Mouse (Mus musculus): ENCODE results near the gene Cpne4. TPM values are rescaled to one million over a fixed set of nuclear protein-coding genes. Genes with fewer than 3 reads are reported as not detected.

Gene Cpne4
- polyA plus RNA-seq, 1 experiment from 2014 or later = 0.05 TPM

DNA sequence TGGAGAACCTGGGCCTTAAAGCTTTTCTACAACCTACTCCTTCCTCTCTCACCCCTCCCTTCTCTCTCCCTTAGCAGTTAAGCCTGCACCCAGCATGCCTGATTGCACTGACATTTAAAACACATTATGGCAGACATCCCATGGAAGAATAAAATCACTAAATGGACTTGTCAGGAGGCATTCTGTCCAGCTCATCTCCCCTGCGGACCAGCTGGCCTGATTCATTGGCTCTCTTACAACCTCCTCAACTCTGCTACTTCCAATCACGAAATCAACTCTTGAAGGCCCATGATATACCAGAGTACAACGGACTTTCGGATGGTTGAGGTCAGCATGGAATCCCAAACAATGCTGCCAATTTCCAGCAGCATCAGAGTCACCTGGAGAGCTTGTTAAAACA, 393.3 kb downstream of the Cpne4 start:
- Histone ChIP-seq H3K9ac (no peak overlapping the region), H3K4me2 (no peak overlapping the region), H3K27ac (ENCODE audit: poor library complexity, severe bottlenecking) (no peak overlapping the region), H3K9me3 (replicated peaks) (no peaks in the 10 kb centered on the region), H3K4me3 (no peak overlapping the region), H3K27me3 (replicated peaks) (no peaks in the 10 kb centered on the region), H3K36me3 (no peaks in the 10 kb centered on the region), H3K4me1 (replicated peaks) (peaks cover 5% of the 10 kb centered on the region; the same call in 1 of the 2 replicates)
- 71% methylated on average over 4 of the region's 4 CpGs for WGBS
- no peak for ATAC-seq (ENCODE audit: insufficient number of reproducible peaks, low FRiP score)

DNA sequence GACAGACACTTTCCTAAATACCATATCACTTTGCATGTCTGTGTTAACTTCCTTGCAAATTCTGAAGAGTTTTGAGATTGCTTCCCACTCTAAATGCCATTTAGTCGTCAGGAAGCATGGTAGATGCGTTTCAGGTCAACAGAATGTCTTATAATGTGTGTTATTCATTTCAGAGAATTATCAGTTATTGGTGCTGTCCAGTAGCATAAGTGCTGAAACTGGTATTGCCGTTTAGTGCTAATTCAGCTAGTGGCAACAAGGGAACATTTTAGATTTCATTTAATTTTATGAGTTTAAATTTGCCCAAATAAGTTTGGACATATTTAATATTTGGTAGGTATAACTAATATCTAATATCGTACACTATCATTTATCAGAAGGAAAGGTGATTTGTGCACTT, 403.5 kb downstream of the Cpne4 start:
- ATAC-seq (ENCODE audit: insufficient number of reproducible peaks, low FRiP score) = no peak
- H3K9me3 ChIP-seq (replicated peaks) = no peaks in the 10 kb centered on the region

DNA sequence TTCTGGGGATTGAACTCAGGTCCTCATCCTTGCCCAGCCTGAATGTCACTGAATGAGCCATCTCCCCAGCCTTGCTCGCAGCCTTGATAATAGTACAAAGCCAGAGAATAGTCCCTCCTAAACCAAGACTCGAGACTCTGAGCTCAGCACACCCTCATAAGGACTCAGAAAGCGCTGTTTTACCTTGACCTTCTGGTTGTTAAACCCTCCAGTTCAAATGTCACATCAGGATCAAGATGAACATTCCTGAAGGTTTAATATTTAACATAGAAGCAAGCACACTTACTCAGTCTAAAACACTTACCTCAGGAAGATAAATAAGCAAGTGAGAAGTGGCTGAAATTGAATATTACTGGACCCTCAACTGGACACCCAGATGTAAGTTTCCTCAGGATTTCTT, 405.1 kb downstream of the Cpne4 start:
- H3K27me3 ChIP-seq (replicated peaks) = no peaks in the 10 kb centered on the region
- no peak overlapping the region for H3K9ac ChIP-seq
- H3K27ac ChIP-seq (ENCODE audit: poor library complexity, severe bottlenecking) = no peak overlapping the region
- no peak overlapping the region for H3K4me3 ChIP-seq
- no peaks in the 10 kb centered on the region for H3K36me3 ChIP-seq
- no peak for ATAC-seq (ENCODE audit: insufficient number of reproducible peaks, low FRiP score)
- H3K9me3 ChIP-seq (replicated peaks) = no peaks in the 10 kb centered on the region
- WGBS = 62% methylated on average over 3 of the region's 3 CpGs
- no peaks in the 10 kb centered on the region for H3K4me1 ChIP-seq (replicated peaks)
- no peak overlapping the region for H3K4me2 ChIP-seq

More for the DNA sequence above, 403.5 kb downstream of the Cpne4 start:
- no peak overlapping the region for H3K9ac ChIP-seq
- no peaks in the 10 kb centered on the region for H3K27me3 ChIP-seq (replicated peaks)
- WGBS = 57% methylated on average over 4 of the region's 4 CpGs
- no peaks in the 10 kb centered on the region for H3K36me3 ChIP-seq
- H3K4me1 ChIP-seq (replicated peaks) = no peaks in the 10 kb centered on the region
- H3K27ac ChIP-seq (ENCODE audit: poor library complexity, severe bottlenecking) = no peak overlapping the region
- H3K4me2 ChIP-seq = no peak overlapping the region
- no peak overlapping the region for H3K4me3 ChIP-seq

DNA sequence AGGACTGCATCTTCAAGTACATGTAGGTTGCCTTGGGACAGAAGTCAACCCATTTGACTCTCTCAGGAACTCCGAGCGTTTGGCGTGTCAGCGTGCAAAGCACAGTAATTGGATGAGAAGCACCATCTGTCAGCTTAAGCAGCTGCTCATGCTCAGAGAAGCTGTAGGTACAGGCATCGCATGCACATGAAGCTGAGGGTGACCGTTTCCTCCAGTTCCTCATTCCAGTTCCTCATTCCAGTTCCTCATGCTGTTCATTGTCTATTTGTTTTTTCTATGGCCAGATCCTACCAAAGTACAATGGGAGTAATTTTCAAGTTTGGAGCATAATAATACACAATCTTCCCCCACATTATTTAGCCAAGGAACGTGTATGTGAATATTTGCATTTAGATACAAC, 425.7 kb downstream of the Cpne4 start:
- H3K36me3 ChIP-seq = no peaks in the 10 kb centered on the region
- H3K4me3 ChIP-seq = no peak overlapping the region
- no peaks in the 10 kb centered on the region; the same call in 1 of the 2 replicates for H3K9me3 ChIP-seq (replicated peaks)
- 85% methylated on average over 7 of the region's 7 CpGs for WGBS
- no peak overlapping the region for H3K4me2 ChIP-seq
- no peak for ATAC-seq (ENCODE audit: insufficient number of reproducible peaks, low FRiP score)
- no peaks in the 10 kb centered on the region for H3K27me3 ChIP-seq (replicated peaks)
- H3K9ac ChIP-seq = no peak overlapping the region
- H3K27ac ChIP-seq (ENCODE audit: poor library complexity, severe bottlenecking) = no peak overlapping the region
- H3K4me1 ChIP-seq (replicated peaks) = no peaks in the 10 kb centered on the region

DNA sequence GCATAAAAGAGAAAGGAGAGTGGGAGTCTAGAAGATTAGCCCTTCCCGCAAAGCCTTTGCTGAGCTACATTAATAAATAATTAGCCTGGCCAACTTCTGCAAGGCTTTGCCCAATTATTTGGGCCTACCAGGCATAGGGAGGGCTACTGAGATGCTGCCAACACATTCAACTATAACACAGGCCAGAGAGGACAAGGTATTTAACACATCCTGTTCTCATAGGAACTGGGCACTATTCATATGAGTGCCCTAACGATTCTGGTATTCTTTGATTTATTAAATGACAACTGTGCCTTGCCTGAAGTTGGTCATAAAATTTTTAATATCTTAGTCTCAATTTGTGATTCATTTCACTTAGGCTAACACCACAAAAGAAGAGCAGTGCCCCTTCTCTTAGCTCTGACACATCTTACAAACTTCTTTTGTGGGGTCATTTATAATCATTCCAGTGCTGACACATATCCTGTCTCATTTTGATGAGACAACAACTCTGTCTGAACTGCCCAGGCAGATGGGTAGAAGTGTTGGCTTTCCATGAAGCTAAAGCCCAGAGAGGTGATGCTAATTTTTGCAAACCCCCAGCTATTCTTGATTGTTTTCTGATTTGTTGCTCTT, 435.0 kb downstream of the Cpne4 start:
- Histone ChIP-seq H3K27ac (ENCODE audit: poor library complexity, severe bottlenecking) (no peak overlapping the region), H3K27me3 (replicated peaks) (no peaks in the 10 kb centered on the region), H3K9me3 (replicated peaks) (0 out of 2 replicates have a peak, but pooled peaks cover 4% of the 10 kb centered on the region), H3K4me3 (no peak overlapping the region), H3K4me2 (no peak overlapping the region), H3K9ac (no peak overlapping the region), H3K4me1 (replicated peaks) (no peaks in the 10 kb centered on the region), H3K36me3 (no peaks in the 10 kb centered on the region)
- no peak for ATAC-seq (ENCODE audit: insufficient number of reproducible peaks, low FRiP score)
- WGBS = 79% methylated on average over 2 of the region's 2 CpGs

DNA sequence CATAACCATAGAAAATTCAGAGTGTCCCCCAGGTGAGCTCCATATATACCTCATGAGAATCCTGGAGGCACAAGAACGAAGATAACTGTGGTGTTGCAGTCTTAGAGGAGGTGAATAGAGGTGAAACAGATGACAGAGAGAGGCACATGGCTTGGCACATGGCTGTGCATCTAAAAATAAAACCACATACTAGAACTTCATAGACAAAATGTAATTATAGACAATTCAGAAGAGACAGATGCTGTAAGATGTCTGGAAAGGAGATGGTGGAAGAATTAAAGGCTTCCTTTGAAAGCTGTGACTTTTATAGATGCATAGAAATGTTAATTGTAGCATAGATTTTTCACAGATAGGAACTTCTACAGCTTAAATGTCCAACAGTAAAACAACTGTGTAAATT, 451.1 kb downstream of the Cpne4 start:
- H3K4me1 ChIP-seq (replicated peaks) = no peaks in the 10 kb centered on the region
- H3K9me3 ChIP-seq (replicated peaks) = no peaks in the 10 kb centered on the region
- 50% methylated on average over 1 of the region's 1 CpGs for WGBS
- no peaks in the 10 kb centered on the region for H3K27me3 ChIP-seq (replicated peaks)
- H3K4me3 ChIP-seq = no peak overlapping the region
- no peak overlapping the region for H3K4me2 ChIP-seq
- no peaks in the 10 kb centered on the region for H3K36me3 ChIP-seq
- H3K9ac ChIP-seq = no peak overlapping the region
- no peak for ATAC-seq (ENCODE audit: insufficient number of reproducible peaks, low FRiP score)
- H3K27ac ChIP-seq (ENCODE audit: poor library complexity, severe bottlenecking) = no peak overlapping the region

DNA sequence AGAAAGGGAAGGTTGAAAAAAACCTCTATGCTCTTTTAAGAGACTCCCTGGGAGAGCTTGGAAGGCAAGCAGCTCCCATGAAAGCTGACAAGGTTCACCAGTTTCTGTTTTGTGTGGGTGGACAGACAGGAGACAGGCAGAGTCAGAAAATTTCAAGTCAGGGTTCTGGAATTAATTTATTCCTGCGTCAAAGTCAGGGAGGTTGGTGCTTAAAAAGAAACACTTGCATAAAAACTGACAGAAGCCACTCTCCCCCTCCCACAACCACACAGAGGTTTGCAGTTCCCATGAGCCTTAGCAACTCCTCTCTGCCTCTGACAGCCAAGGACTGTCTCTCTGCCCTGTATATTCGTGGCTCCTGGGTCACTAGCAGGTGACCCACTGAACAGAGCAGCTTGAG, 463.6 kb downstream of the Cpne4 start:
- Histone ChIP-seq H3K9me3 (replicated peaks) (no peaks in the 10 kb centered on the region), H3K4me2 (no peak overlapping the region), H3K4me3 (no peak overlapping the region), H3K27ac (ENCODE audit: poor library complexity, severe bottlenecking) (no peak overlapping the region), H3K36me3 (no peaks in the 10 kb centered on the region), H3K4me1 (replicated peaks) (no peaks in the 10 kb centered on the region), H3K9ac (no peak overlapping the region), H3K27me3 (replicated peaks) (no peaks in the 10 kb centered on the region)
- WGBS = 39% methylated on average over 2 of the region's 2 CpGs
- ATAC-seq (ENCODE audit: insufficient number of reproducible peaks, low FRiP score) = no peak

DNA sequence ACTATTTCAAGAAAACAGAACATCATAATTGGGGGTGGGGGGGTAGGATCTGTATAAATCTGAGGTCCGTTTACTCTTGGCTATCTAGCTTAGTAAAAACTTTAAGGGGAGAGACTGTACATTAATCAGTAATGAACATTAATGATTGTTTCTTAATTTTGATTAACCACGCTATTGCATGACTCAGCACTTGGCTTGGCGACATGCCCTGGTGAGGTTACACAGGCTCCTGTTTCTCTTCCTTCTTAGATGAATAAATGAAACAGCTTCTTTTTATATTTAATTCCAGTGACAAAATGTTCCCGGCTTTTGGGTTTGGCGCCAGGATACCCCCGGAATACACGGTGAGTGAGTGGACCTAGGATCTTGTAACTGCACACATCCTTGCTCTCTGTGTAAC, 471.1 kb downstream of the Cpne4 start:
- WGBS = 85% methylated on average over 7 of the region's 7 CpGs
- Histone ChIP-seq H3K27ac (ENCODE audit: poor library complexity, severe bottlenecking) (no peak overlapping the region), H3K4me2 (no peak overlapping the region), H3K9me3 (replicated peaks) (no peaks in the 10 kb centered on the region; the same call in 1 of the 2 replicates), H3K4me3 (no peak overlapping the region), H3K9ac (no peak overlapping the region), H3K27me3 (replicated peaks) (no peaks in the 10 kb centered on the region), H3K36me3 (no peaks in the 10 kb centered on the region), H3K4me1 (replicated peaks) (no peaks in the 10 kb centered on the region)
- no peak for ATAC-seq (ENCODE audit: insufficient number of reproducible peaks, low FRiP score)

DNA sequence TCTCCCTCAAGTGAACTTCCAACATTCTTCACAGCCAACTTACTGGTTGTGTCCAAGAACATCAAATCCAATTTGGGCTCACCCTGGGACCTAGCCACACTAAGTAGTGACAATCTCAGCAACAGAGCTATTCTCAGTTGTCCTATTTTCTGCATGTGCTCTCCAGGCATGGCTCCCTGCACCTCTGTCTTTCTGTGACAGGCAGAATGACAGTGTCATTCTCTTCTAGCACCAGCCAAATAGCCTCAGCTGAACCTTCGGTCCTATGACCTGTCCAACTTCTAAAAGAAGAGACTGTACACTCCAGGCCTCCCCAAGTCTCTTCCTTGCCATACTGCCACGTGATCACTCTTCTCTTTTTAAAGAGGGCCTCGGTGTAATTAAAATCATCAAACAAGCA, 481.2 kb downstream of the Cpne4 start:
- no peaks in the 10 kb centered on the region for H3K9me3 ChIP-seq (replicated peaks)
- no peaks in the 10 kb centered on the region for H3K4me1 ChIP-seq (replicated peaks)
- no peak overlapping the region for H3K4me2 ChIP-seq
- no peak overlapping the region for H3K27ac ChIP-seq (ENCODE audit: poor library complexity, severe bottlenecking)
- H3K36me3 ChIP-seq = no peaks in the 10 kb centered on the region
- no peak for ATAC-seq (ENCODE audit: insufficient number of reproducible peaks, low FRiP score)
- no peaks in the 10 kb centered on the region for H3K27me3 ChIP-seq (replicated peaks)
- no peak overlapping the region for H3K4me3 ChIP-seq
- H3K9ac ChIP-seq = no peak overlapping the region
- 62% methylated on average over 3 of the region's 3 CpGs for WGBS

DNA sequence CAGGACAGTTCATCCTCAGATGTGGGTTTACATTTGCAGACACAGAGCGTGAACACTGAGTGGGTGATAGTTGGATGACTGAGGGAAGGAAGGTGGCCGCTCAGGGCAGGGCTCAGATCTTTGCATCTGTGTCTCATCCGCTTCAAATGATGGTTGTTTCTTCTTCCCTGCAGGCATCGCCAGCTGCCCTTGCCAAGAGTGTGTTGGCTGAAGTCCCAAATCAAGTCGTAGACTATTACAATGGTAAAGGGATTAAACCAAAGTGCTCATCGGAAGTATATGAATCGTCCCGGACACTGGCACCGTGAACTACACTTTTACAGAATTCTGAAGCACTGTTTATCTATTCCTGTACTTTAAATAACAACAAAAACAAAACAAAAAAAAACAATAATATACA, 485.5 kb downstream of the Cpne4 start:
- no peak overlapping the region for H3K27ac ChIP-seq (ENCODE audit: poor library complexity, severe bottlenecking)
- H3K27me3 ChIP-seq (replicated peaks) = no peaks in the 10 kb centered on the region
- no peak overlapping the region for H3K9ac ChIP-seq
- H3K4me2 ChIP-seq = no peak overlapping the region
- no peak overlapping the region for H3K4me3 ChIP-seq
- no peak for ATAC-seq (ENCODE audit: insufficient number of reproducible peaks, low FRiP score)
- H3K4me1 ChIP-seq (replicated peaks) = no peaks in the 10 kb centered on the region
- no peaks in the 10 kb centered on the region for H3K36me3 ChIP-seq
- no peaks in the 10 kb centered on the region for H3K9me3 ChIP-seq (replicated peaks)
- WGBS = 84% methylated on average over 9 of the region's 9 CpGs

DNA sequence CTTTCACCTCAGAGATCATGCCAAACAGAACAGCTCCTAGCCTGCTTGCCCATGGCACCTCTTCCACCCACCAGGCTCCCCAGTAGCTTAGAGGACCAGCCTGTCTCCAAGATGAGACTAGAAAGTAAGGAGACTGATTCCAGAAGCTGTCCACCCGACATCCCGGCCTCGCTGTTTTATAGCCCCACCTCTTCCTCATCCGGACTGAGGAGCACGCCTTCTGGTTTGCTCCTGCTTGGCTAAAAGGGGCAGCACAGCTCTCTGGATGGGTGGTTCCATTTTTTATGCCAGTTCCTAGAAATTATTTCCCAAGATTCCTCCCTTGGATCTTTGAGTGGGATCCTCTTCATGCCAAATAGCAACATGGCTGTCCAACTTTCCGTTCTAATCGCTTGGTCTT, 486.6 kb downstream of the Cpne4 start:
- no peak overlapping the region for H3K4me3 ChIP-seq
- no peaks in the 10 kb centered on the region for H3K27me3 ChIP-seq (replicated peaks)
- no peak overlapping the region for H3K27ac ChIP-seq (ENCODE audit: poor library complexity, severe bottlenecking)
- no peaks in the 10 kb centered on the region for H3K4me1 ChIP-seq (replicated peaks)
- H3K36me3 ChIP-seq = no peaks in the 10 kb centered on the region
- H3K9ac ChIP-seq = no peak overlapping the region
- H3K9me3 ChIP-seq (replicated peaks) = no peaks in the 10 kb centered on the region
- ATAC-seq (ENCODE audit: insufficient number of reproducible peaks, low FRiP score) = no peak
- H3K4me2 ChIP-seq = no peak overlapping the region
- 80% methylated on average over 7 of the region's 7 CpGs for WGBS

DNA sequence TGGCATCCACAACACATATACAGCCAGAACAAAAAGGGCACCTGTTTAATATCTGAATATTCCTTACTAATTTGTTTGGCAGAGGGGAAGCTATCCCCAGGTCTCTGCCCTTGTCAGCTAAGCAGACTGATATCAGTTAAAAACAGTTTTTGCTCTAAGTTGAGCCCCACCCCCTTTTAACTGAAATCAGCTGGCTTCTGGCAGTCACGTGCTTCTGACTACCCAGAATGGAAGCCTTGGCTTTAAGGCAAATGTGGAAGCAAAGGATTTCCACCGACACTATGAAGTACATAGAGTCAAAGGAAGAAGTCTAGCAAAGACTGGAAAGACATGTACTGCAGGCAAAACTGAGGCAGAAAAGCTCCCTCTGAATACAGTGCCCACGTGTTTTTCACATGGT, 490.8 kb downstream of the Cpne4 start:
- 66% methylated on average over 3 of the region's 3 CpGs for WGBS
- H3K4me2 ChIP-seq = no peak overlapping the region
- H3K4me1 ChIP-seq (replicated peaks) = no peaks in the 10 kb centered on the region
- no peaks in the 10 kb centered on the region for H3K36me3 ChIP-seq
- no peak overlapping the region for H3K4me3 ChIP-seq
- peaks cover 3% of the 10 kb centered on the region; the same call in 1 of the 2 replicates for H3K9me3 ChIP-seq (replicated peaks)
- ATAC-seq (ENCODE audit: insufficient number of reproducible peaks, low FRiP score) = no peak
- H3K27me3 ChIP-seq (replicated peaks) = no peaks in the 10 kb centered on the region
- H3K27ac ChIP-seq (ENCODE audit: poor library complexity, severe bottlenecking) = no peak overlapping the region
- H3K9ac ChIP-seq = no peak overlapping the region
